Mouse (Mus musculus): ENCODE results near the gene Abcg1.

DNA sequence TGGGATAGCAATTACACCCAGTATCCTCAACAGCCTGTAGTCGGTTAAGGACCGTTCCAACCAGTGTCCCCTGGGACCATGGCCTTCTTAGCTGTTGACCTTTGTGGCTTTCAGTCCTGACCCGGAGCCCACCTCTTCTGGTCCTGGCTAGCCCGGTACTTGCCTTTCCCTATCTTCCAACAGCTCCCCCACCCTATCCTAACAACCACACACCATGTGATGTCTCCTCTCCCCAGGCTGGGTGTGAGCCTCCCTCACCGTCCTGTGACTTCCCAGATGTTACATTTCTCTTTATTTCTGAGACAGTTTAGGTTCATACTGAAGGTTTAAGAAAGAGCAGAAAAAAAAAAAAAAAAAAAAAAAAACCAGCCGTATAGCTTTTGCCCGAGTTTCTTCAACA lies 17.1 kb upstream of the Abcg1 start:
- TF ChIP-seq CTCF (IDR thresholded peaks at IDR 0.05; ENCODE audit: extremely low read depth, insufficient read length, insufficient replicate concordance, low read depth, low read length) (no peak), POLR2A (IDR thresholded peaks at IDR 0.05; ENCODE audit: low read depth, low read length) (no peak)
